Mouse (Mus musculus) kidney, embryonic 16.5 days (tissue): ENCODE data around the gene Endov. TPM values are rescaled to one million over a fixed set of nuclear protein-coding genes. Genes with fewer than 3 reads are reported as not detected.

Experiments
- polyA plus RNA-seq: library from polyadenylated mRNA; unstranded; fragments of >200 nt; fragmentation: Nextera tagmentation; extraction: Ambion mirVana; gene quantifications from 2 replicates; pipeline ENCODE4 v1.2.1, GENCODE M21; 2015

The Endov gene
- polyA plus RNA-seq, 1 experiment from 2014 or later: 18.0 TPM

Other genes with a start within 250 kb of the Endov start
- 80.7 and 82.6 TPM in 2 replicates for gene Gaa, start 223.5 kb upstream of the Endov start, polyA plus RNA-seq
- 381 and 389 TPM in 2 replicates for gene Eif4a3, start 191.3 kb upstream of the Endov start, polyA plus RNA-seq
- gene Card14, start 183.6 kb upstream of the Endov start, polyA plus RNA-seq: 0.36 and 0.52 TPM in 2 replicates
- gene Sgsh, start 135.8 kb upstream of the Endov start, polyA plus RNA-seq: 8.3 and 8.7 TPM in 2 replicates
- gene Slc26a11, start 135.8 kb upstream of the Endov start, polyA plus RNA-seq: 11.3 and 12.5 TPM in 2 replicates
- 5.5 and 5.6 TPM in 2 replicates for gene Rnf213, start 98.2 kb upstream of the Endov start, polyA plus RNA-seq
- gene Nptx1, start 56.4 kb downstream of the Endov start, polyA plus RNA-seq: 0.54 and 0.86 TPM in 2 replicates
- 9.1 and 9.9 TPM in 2 replicates for gene Rptor, start 111.6 kb downstream of the Endov start, polyA plus RNA-seq